Mouse (Mus musculus) midbrain, postnatal 0 days (tissue): ENCODE measurements around the gene Plppr5. TPM values are rescaled to one million over a fixed set of nuclear protein-coding genes. Genes with fewer than 3 reads are reported as not detected.

Source experiments
- ATAC-seq: fragments of 200-750 bp; cut with Nextera tagmentation; 2 replicates; pipeline ENCODE4 v1.8.0; 2017; ENCODE audit warnings: moderate number of reproducible peaks, mild to moderate bottlenecking, moderate TSS enrichment, moderate library complexity; ENCODE audit not compliant: low FRiP score
- DNase-seq: peaks from one replicate; pipeline ENCODE4 v3.0.0-alpha.2; 2015; ENCODE audit warnings: low spot score
- H3K27ac ChIP-seq: fragments of 300-500 bp; sonication (generic); 2 replicates; pipeline ENCODE4 v1.5.1; 2014; ENCODE audit warnings: low read depth, mild to moderate bottlenecking, low read length, mixed read lengths
- H3K27me3 ChIP-seq: fragments of 300-500 bp; sonication (generic); 2 replicates; pipeline ENCODE4 v1.6.1; 2014; ENCODE audit warnings: low read length, control low read depth, mixed read lengths; ENCODE audit not compliant: insufficient read depth
- H3K36me3 ChIP-seq: fragments of 300-500 bp; sonication (generic); 2 replicates; pipeline ENCODE4 v1.6.1; 2014; ENCODE audit warnings: low read length, control low read depth, mixed read lengths; ENCODE audit not compliant: insufficient read depth
- H3K4me1 ChIP-seq: fragments of 300-500 bp; sonication (generic); 2 replicates; pipeline ENCODE4 v1.6.1; 2014; ENCODE audit warnings: mild to moderate bottlenecking, control low read depth, antibody characterized with exemption, low read length, mixed read lengths; ENCODE audit not compliant: insufficient read depth
- H3K4me2 ChIP-seq: fragments of 300-500 bp; sonication (generic); 2 replicates; pipeline ENCODE4 v1.6.1; 2014; ENCODE audit warnings: low read depth, mild to moderate bottlenecking, low read length, mixed read lengths; ENCODE audit not compliant: poor library complexity, severe bottlenecking
- H3K4me3 ChIP-seq: fragments of 300-500 bp; sonication (generic); 2 replicates; pipeline ENCODE4 v1.5.1; 2014; ENCODE audit warnings: low read depth, mild to moderate bottlenecking, low read length, moderate library complexity
- H3K9ac ChIP-seq: fragments of 300-500 bp; sonication (generic); replicated peaks from 2 replicates; pipeline ENCODE4 v1.6.1; 2014; ENCODE audit warnings: mild to moderate bottlenecking, low read length, moderate library complexity, mixed read lengths; ENCODE audit not compliant: poor library complexity, severe bottlenecking
- H3K9me3 ChIP-seq: fragments of 300-500 bp; sonication (generic); 2 replicates; pipeline ENCODE4 v1.6.1; 2016; ENCODE audit warnings: low read length, control low read depth
- CTCF ChIP-seq: IDR thresholded peaks from 2 replicates; pipeline ENCODE4 v1.5.1; 2016; ENCODE audit warnings: antibody characterized with exemption, mild to moderate bottlenecking
- WGBS: fragments of 180-500 bp; shearing (Covaris S2); extraction: QIAGEN DNeasy Blood & Tissue Kit; methylation state at CpG from one replicate; pipeline ENCODE4 v1.1.7; 2014; 5-methylcytosine and 5-hydroxymethylcytosine counted together
- polyA plus RNA-seq: library from polyadenylated mRNA; unstranded; fragments of >200 nt; fragmentation: Nextera tagmentation; extraction: Ambion mirVana; gene quantifications from 2 replicates; pipeline ENCODE4 v1.2.1, GENCODE M21; 2015
- total RNA-seq: library from RNA; depleted of rRNA; stranded (reverse); fragments of >200 nt; gene quantifications from 2 replicates; pipeline ENCODE4 v1.2.3, GENCODE M21; 2014

Plppr5 gene
- total and polyA plus RNA-seq, 2 experiments from 2014 or later: 14.9 to 25.5 TPM

GRCm38 (mm10) chr3:117708788-117709187 lies 134.2 kb downstream of the Plppr5 start:
- peak; percentile 30 for DNase-seq
- no peak for ATAC-seq
- Histone ChIP-seq H3K9ac (no peak overlapping the region), H3K27me3 (no peaks in the 10 kb centered on the region), H3K27ac (no peak overlapping the region), H3K4me2 (no peak overlapping the region), H3K4me3 (no peak overlapping the region), H3K4me1 (no peaks in the 10 kb centered on the region), H3K36me3 (no peaks in the 10 kb centered on the region), H3K9me3 (no peaks in the 10 kb centered on the region)
- peak; percentile 66 for TF ChIP-seq CTCF

GRCm38 (mm10) chr3:117716534-117717280 lies 142.1 kb downstream of the Plppr5 start:
- Histone ChIP-seq H3K27ac (no peak overlapping the region), H3K36me3 (no peaks in the 10 kb centered on the region), H3K4me2 (no peak overlapping the region), H3K27me3 (no peaks in the 10 kb centered on the region), H3K9ac (no peak overlapping the region), H3K4me3 (no peak overlapping the region), H3K4me1 (no peaks in the 10 kb centered on the region), H3K9me3 (no peaks in the 10 kb centered on the region)
- ATAC-seq: no peak
- no peak for TF ChIP-seq CTCF
- DNase-seq: no peak
- 71% methylated on average over 3 of the region's 3 CpGs for WGBS

DNA sequence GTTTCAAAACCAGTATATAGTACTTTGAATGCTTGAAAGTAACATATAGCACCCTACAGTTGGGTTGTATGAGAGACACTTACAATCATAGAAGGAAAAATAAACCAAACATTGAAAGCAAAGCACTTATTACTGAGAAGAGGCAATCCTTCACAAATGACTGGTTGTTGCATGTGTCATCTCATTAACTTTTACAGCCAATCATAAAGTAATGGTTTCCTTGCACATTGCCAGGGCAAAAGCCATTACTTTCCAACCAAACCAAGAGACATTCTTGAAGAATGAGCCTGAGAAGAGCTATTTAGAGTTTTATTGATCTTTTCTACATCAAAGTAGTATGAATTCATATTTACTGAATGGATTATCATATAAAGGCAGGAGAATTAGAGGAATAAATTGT lies 148.8 kb downstream of the Plppr5 start:
- no peak for DNase-seq
- Histone ChIP-seq H3K4me1 (no peaks in the 10 kb centered on the region), H3K27me3 (no peaks in the 10 kb centered on the region), H3K36me3 (no peaks in the 10 kb centered on the region), H3K9me3 (no peaks in the 10 kb centered on the region), H3K27ac (no peak overlapping the region), H3K4me3 (no peak overlapping the region), H3K9ac (no peak overlapping the region), H3K4me2 (no peak overlapping the region)
- no peak for ATAC-seq
- no peak for TF ChIP-seq CTCF

- H3K4me1 ChIP-seq: no peaks in the 10 kb centered on the region
- H3K4me3 ChIP-seq: no peak overlapping the region
- no peak overlapping the region for H3K27ac ChIP-seq
- ATAC-seq: no peak
- no peaks in the 10 kb centered on the region for H3K9me3 ChIP-seq
- no peak overlapping the region for H3K9ac ChIP-seq
- 67% methylated on average over 5 of the region's 5 CpGs for WGBS
- H3K27me3 ChIP-seq: no peaks in the 10 kb centered on the region
- no peaks in the 10 kb centered on the region for H3K36me3 ChIP-seq
- no peak for TF ChIP-seq CTCF
- no peak for DNase-seq
- H3K4me2 ChIP-seq: no peak overlapping the region
These were observed 149.9 kb downstream of the Plppr5 start for GRCm38 (mm10) chr3:117724521-117724920.

DNA sequence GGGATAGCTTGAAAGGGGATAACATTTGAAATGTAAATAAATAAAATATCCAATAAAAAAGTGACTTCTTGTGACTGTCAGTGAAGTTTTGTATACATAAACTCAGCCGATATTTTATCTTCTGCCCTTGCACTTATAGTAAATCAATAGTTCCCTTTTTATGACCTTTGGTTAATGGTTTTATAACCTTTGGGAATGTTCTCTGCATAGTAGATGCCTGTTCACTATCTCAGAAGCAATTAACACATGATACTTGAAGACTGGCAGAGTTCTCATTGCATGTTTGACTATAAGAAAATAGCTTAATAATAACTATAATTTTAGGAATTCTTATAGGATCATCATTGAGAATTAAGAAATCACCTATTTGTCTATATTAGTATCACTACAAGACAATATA lies 150.9 kb downstream of the Plppr5 start:
- Histone ChIP-seq H3K36me3 (no peaks in the 10 kb centered on the region), H3K4me2 (no peak overlapping the region), H3K9me3 (no peaks in the 10 kb centered on the region), H3K27ac (no peak overlapping the region), H3K27me3 (no peaks in the 10 kb centered on the region), H3K9ac (no peak overlapping the region), H3K4me1 (no peaks in the 10 kb centered on the region), H3K4me3 (no peak overlapping the region)
- DNase-seq (no peak), ATAC-seq (no peak)
- no peak for TF ChIP-seq CTCF
- 96% methylated on average over 1 of the region's 1 CpGs for WGBS

DNA sequence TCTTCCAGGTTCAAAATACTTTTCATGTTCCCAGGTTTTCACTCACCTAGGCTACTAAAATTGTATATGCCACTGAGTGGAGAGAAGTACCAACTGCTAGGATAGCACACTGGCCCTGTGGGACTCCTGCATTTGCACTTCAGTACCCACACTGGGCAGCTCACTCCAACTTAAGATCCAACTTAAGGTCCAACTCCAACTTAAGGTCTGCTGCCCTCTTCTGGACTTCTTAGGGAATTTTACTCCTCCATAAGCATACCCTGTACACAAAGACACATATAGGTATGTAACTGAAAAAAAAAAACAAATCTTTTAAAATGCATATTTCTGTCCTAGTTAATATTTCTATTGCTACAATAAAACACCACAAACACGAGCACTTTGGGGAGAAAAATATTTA lies 153.5 kb downstream of the Plppr5 start:
- H3K27me3 ChIP-seq: no peaks in the 10 kb centered on the region
- DNase-seq: peak; percentile 21
- H3K36me3 ChIP-seq: no peaks in the 10 kb centered on the region
- WGBS: 55% methylated on average over 1 of the region's 1 CpGs
- H3K4me1 ChIP-seq: no peaks in the 10 kb centered on the region
- H3K4me2 ChIP-seq: no peak overlapping the region
- peak; percentile 30; the same call in 1 of the 2 replicates for TF ChIP-seq CTCF
- no peak overlapping the region for H3K4me3 ChIP-seq
- no peak for ATAC-seq
- no peak overlapping the region for H3K9ac ChIP-seq
- no peak overlapping the region for H3K27ac ChIP-seq
- no peaks in the 10 kb centered on the region for H3K9me3 ChIP-seq
